Mouse (Mus musculus) heart, embryonic 11.5 days (tissue): Measurements from ENCODE around the gene Tank. TPM values are rescaled to one million over a fixed set of nuclear protein-coding genes. Genes with fewer than 3 reads are reported as not detected.

Experiments used
- ATAC-seq: fragments of 200-750 bp; cut with Nextera tagmentation; replicated peaks from 2 replicates; pipeline ENCODE4 v1.8.0; 2017; ENCODE audit warnings: moderate library complexity; ENCODE audit not compliant: insufficient number of reproducible peaks, low FRiP score, low TSS enrichment
- H3K27ac ChIP-seq: fragments of 300-500 bp; sonication (generic); 2 replicates; pipeline ENCODE4 v1.5.1; 2014; ENCODE audit warnings: mild to moderate bottlenecking, low read depth, low read length
- H3K27me3 ChIP-seq: fragments of 300-500 bp; sonication (generic); 2 replicates; pipeline ENCODE4 v1.6.1; 2014; ENCODE audit warnings: mild to moderate bottlenecking, low read length, mixed read lengths; ENCODE audit not compliant: control insufficient read depth, insufficient read depth
- H3K36me3 ChIP-seq: fragments of 300-500 bp; sonication (generic); 2 replicates; pipeline ENCODE4 v1.6.1; 2014; ENCODE audit warnings: mild to moderate bottlenecking, low read length, moderate library complexity, mixed read lengths; ENCODE audit not compliant: control insufficient read depth, insufficient read depth
- H3K4me1 ChIP-seq: fragments of 300-500 bp; sonication (generic); 2 replicates; pipeline ENCODE4 v1.6.1; 2014; ENCODE audit warnings: low read length; ENCODE audit not compliant: control insufficient read depth, insufficient read depth
- H3K4me2 ChIP-seq: fragments of 300-500 bp; sonication (generic); 2 replicates; pipeline ENCODE4 v1.6.1; 2014; ENCODE audit warnings: mild to moderate bottlenecking, moderate library complexity
- H3K4me3 ChIP-seq: fragments of 300-500 bp; sonication (generic); 2 replicates; pipeline ENCODE4 v1.5.1; 2014; ENCODE audit warnings: low read depth, low read length
- H3K9ac ChIP-seq: fragments of 300-500 bp; sonication (generic); 2 replicates; pipeline ENCODE4 v1.6.1; 2014; ENCODE audit warnings: mild to moderate bottlenecking, low read depth, low read length, moderate library complexity
- H3K9me3 ChIP-seq: fragments of 300-500 bp; sonication (generic); replicated peaks from 2 replicates; pipeline ENCODE4 v1.6.1; 2016; ENCODE audit warnings: low read length; ENCODE audit not compliant: control insufficient read depth
- WGBS: fragments of 180-500 bp; shearing (Covaris S2); extraction: QIAGEN DNeasy Blood & Tissue Kit; methylation state at CpG from one replicate; pipeline ENCODE4 v1.1.7; 2014; ENCODE audit not compliant: insufficient replicate concordance; 5-methylcytosine and 5-hydroxymethylcytosine counted together
- polyA plus RNA-seq: library from polyadenylated mRNA; unstranded; fragments of >200 nt; fragmentation: Nextera tagmentation; extraction: Ambion mirVana; gene quantifications from 2 replicates; pipeline ENCODE4 v1.2.1, GENCODE M21; 2014

The Tank gene
- polyA plus RNA-seq, 1 experiment from 2014 or later, result 27.3 TPM

GRCm38 (mm10) chr2:61655382-61656281 is 77.2 kb downstream of the Tank start:
- Histone ChIP-seq H3K4me1 (peaks cover 4% of the 10 kb centered on the region; the same call in 1 of the 2 replicates), H3K27me3 (peaks cover 5% of the 10 kb centered on the region), H3K27ac (no peak overlapping the region), H3K36me3 (no peaks in the 10 kb centered on the region), H3K9me3 (no peaks in the 10 kb centered on the region), H3K4me3 (peak overlapping the region; percentile 49), H3K4me2 (peak overlapping the region; percentile 98), H3K9ac (peak overlapping the region; percentile 52)
- no peak for ATAC-seq
- WGBS, result under 1% methylated on average over 46 of the region's 46 CpGs

- Histone ChIP-seq H3K4me3 (peak overlapping the region; percentile 49), H3K4me1 (peaks cover 4% of the 10 kb centered on the region; the same call in 1 of the 2 replicates), H3K4me2 (peak overlapping the region; percentile 98), H3K27me3 (peaks cover 5% of the 10 kb centered on the region), H3K9me3 (no peaks in the 10 kb centered on the region), H3K36me3 (no peaks in the 10 kb centered on the region), H3K27ac (no peak overlapping the region), H3K9ac (peak overlapping the region; percentile 52)
- WGBS, result 1% methylated on average over 59 of the region's 85 CpGs
- peak; percentile 62 for ATAC-seq
Measured at GRCm38 (mm10) chr2:61656421-61657411, 78.3 kb downstream of the Tank start.

GRCm38 (mm10) chr2:61659254-61659653 is 80.9 kb downstream of the Tank start:
- Histone ChIP-seq H3K9me3 (no peaks in the 10 kb centered on the region), H3K36me3 (no peaks in the 10 kb centered on the region), H3K9ac (no peak overlapping the region), H3K4me1 (peaks cover 4% of the 10 kb centered on the region; the same call in 1 of the 2 replicates), H3K27ac (no peak overlapping the region), H3K4me3 (no peak overlapping the region), H3K4me2 (no peak overlapping the region), H3K27me3 (peaks cover 5% of the 10 kb centered on the region)
- WGBS, result 68% methylated on average over 2 of the region's 2 CpGs
- ATAC-seq, result no peak

- no peaks in the 10 kb centered on the region for H3K27me3 ChIP-seq
- H3K4me1 ChIP-seq, result no peaks in the 10 kb centered on the region
- H3K27ac ChIP-seq, result no peak overlapping the region; the same call in 1 of the 2 replicates
- H3K9ac ChIP-seq, result no peak overlapping the region
- H3K4me3 ChIP-seq, result no peak overlapping the region
- no peak for ATAC-seq
- H3K4me2 ChIP-seq, result no peak overlapping the region
- no peaks in the 10 kb centered on the region for H3K36me3 ChIP-seq
- WGBS, result 56% methylated on average over 10 of the region's 10 CpGs
- H3K9me3 ChIP-seq, result no peaks in the 10 kb centered on the region
Measured at GRCm38 (mm10) chr2:61662833-61663232, 84.4 kb downstream of the Tank start.

GRCm38 (mm10) chr2:61663573-61664241 is 85.3 kb downstream of the Tank start:
- Histone ChIP-seq H3K36me3 (no peaks in the 10 kb centered on the region), H3K27me3 (no peaks in the 10 kb centered on the region), H3K27ac (no peak overlapping the region), H3K9me3 (no peaks in the 10 kb centered on the region), H3K9ac (no peak overlapping the region), H3K4me1 (no peaks in the 10 kb centered on the region), H3K4me3 (no peak overlapping the region), H3K4me2 (no peak overlapping the region)
- no peak for ATAC-seq
- WGBS, result 66% methylated on average over 10 of the region's 10 CpGs

- Histone ChIP-seq H3K4me2 (no peak overlapping the region), H3K9ac (no peak overlapping the region), H3K4me1 (no peaks in the 10 kb centered on the region), H3K36me3 (no peaks in the 10 kb centered on the region), H3K27me3 (no peaks in the 10 kb centered on the region), H3K4me3 (no peak overlapping the region), H3K9me3 (no peaks in the 10 kb centered on the region), H3K27ac (no peak overlapping the region)
- ATAC-seq, result no peak
- 79% methylated on average over 7 of the region's 7 CpGs for WGBS
Measured at GRCm38 (mm10) chr2:61667420-61667819, 89.0 kb downstream of the Tank start.

GRCm38 (mm10) chr2:61668260-61668659 is 89.9 kb downstream of the Tank start:
- Histone ChIP-seq H3K9me3 (no peaks in the 10 kb centered on the region), H3K27ac (no peak overlapping the region), H3K4me2 (no peak overlapping the region), H3K4me3 (no peak overlapping the region), H3K9ac (no peak overlapping the region), H3K27me3 (no peaks in the 10 kb centered on the region), H3K4me1 (no peaks in the 10 kb centered on the region), H3K36me3 (no peaks in the 10 kb centered on the region)
- no peak for ATAC-seq
- WGBS, result 19% methylated on average over 4 of the region's 4 CpGs

- Histone ChIP-seq H3K4me3 (no peak overlapping the region), H3K9me3 (no peaks in the 10 kb centered on the region), H3K4me2 (no peak overlapping the region), H3K27me3 (no peaks in the 10 kb centered on the region), H3K9ac (no peak overlapping the region), H3K36me3 (no peaks in the 10 kb centered on the region), H3K4me1 (no peaks in the 10 kb centered on the region), H3K27ac (no peak overlapping the region)
- no peak for ATAC-seq
- 90% methylated on average over 3 of the region's 3 CpGs for WGBS
Measured at GRCm38 (mm10) chr2:61674555-61674954, 96.2 kb downstream of the Tank start.
